Mouse (Mus musculus): ENCODE measurements at regions not wholly inside any gene's neighbourhood (a gene's known extent, or its start where the extent isn't known, plus 50 kb on each side); places are given as distances from the start of the nearest gene placed in this dataset.

DNA sequence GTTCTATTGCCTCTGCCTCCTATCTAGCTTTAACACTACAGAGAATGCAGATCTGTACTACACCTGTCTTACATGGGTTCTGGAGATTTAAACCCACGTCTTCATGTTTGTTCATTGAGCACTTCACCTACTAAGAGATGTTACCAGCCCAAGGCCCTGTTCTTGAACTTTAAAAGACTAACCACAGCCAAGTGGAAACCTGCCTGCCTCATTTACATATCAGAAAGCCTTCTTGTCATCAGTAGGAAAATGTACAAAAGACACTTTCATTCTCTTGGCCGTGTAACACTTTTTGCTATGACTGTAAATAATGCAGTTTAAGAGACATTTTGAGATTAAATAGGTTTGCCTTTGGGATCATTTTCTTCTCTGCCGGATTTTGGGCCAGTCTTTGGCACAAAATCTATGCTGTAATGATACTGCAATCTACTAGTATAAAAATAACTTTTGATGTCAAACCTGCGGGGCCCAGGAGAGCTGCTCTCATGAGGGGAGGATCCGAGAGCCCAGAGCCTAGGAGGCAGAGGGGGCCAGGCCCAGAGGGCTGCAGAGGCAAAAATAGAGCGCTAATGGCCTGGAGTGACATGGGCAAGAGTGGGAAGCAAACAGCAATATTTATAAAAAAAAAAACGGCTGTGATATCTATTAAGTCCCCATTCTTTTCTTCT is 318.4 kb upstream of the Myo3a start:
- no peak for DNase-seq (ENCODE audit: low read depth, low spot score)

- DNase-seq (ENCODE audit: low read depth, low spot score), result peak; percentile 72
These were observed 317.8 kb upstream of the Myo3a start for GRCm38 (mm10) chr2:21909481-21909966.

- peak; percentile 73 for DNase-seq (ENCODE audit: low read depth, low spot score)
These were observed 309.3 kb upstream of the Myo3a start for GRCm38 (mm10) chr2:21917804-21918690.

DNA sequence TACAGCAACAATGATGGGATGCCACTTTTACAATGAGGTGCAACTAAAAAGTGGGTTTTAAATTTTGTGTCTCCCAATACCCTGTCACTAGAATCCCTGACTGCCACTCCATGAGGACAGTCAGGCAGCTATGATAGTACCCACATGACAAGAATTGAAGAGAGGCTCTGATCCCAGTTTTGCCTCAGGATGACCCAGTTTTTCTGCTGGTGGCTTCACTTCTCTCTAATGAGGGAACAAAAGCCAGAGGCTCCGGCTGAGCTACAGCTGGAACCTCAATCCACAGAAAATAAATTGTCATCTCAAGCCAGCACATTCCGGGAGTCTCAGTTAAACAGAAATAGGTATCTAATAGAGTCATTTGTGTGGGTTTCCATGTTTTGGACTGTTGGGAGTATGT is 308.2 kb upstream of the Myo3a start:
- DNase-seq (ENCODE audit: low read depth, low spot score), result no peak

DNA sequence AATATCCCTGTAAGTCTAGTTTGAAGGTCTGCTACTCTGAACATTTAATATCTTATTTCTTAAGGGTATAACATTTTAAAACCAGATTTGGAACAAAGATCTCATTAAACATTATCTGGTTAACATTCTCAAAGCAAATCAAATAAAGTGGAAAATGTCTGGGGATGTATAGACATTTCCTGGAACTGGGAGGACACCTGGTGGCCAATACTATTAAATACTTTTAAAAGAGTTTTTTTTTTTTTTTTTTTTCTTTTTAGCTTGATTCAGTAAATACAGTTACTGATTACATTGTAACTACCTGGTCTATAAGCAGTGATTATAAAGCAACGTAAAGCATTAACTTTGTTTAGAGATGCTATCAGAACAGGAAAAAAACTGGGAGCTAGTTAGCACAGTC is 299.6 kb upstream of the Myo3a start:
- peak; percentile 6 for DNase-seq (ENCODE audit: low read depth, low spot score)

DNA sequence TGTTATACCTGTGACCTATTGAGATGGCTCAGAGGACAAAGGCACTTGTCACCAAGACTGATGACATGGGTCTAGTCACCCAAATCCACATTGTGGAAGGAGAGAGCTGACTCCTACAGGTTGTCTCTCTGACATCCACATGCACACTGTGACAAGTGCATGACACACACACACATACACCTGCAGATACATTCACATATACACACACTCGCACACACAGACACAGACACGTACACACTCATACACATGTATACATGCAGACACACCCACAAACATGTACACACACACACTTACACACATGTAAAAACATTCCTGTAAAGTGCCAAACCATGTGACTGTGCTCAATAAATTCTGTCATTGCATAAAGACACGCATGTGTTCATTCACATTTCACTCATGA is 287.3 kb upstream of the Myo3a start:
- no peak for DNase-seq (ENCODE audit: low read depth, low spot score)

DNA sequence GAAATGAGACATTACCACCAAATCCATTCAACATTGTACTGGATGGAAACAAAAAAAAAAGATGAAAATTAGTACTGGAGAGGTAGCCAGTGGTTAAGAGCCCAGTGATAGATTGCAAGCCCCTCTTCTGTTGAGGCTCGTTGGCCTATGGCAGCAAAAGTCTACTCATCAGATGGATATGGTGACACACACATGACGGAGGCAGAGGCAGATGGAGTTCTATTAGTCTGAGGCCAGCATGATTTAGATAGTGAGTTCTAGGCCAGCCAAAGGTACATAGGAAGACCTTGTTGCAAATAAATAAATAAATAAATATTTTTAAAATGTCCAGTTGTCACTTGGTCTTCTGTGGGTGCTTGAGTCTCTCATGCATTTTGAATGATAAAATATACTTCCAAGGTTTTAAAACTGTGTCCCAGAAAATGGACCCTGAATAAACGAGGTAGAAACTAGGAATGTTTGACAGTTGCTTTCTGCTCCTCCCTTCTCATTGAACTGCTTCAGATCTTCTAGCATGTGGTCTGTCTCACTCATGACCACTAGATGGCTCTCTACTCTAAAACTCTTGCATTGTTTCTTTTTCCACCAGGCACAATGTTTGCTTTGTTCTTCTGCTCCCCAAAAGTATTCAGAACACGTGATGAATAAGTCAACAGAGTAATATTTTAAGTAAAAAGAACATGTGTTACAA is 286.4 kb upstream of the Myo3a start:
- DNase-seq (ENCODE audit: low read depth, low spot score), result peak; percentile 61

GRCm38 (mm10) chr2:21941488-21942000 is 285.8 kb upstream of the Myo3a start:
- no peak for DNase-seq (ENCODE audit: low read depth, low spot score)

DNA sequence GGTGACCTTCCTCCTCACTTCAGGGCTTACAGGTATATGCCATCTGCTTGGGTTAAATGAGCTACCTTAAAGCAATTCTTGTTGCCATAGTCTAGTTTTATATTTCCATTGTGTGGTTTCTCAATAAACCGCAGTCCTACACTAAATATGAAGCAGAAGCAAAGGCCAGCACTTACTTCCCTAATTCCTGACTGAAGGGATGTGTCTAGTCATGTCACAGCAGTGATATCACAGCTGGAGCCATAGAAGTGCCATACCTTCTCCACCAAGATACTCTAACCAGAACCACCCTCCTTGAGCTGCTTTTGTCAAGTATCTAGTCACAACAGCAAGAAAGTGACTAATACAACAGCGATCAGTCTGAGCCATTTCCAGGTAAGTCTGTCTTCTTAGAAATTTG is 283.6 kb upstream of the Myo3a start:
- DNase-seq (ENCODE audit: low read depth, low spot score), result no peak

DNA sequence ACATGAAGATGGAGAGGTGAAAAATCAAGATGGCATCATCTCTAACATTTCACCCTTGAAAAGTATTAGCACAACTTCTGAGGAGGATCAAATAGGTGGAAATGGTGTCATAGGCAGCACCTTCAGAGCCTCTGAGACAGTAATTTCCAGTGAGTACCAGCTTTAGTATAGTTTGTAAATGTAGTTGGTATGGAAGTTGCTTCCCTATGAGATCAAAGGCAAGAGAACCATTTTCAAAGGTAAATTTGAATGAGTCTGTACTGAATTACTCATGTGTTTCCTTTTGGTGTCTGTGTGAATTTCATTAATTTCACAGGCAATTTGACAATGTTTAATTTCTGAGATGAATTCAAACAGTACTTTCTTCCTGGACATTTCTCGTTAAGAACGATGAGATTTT is 280.8 kb upstream of the Myo3a start:
- DNase-seq (ENCODE audit: low read depth, low spot score), result no peak

- DNase-seq (ENCODE audit: low read depth, low spot score), result no peak
These were observed 276.0 kb upstream of the Myo3a start for GRCm38 (mm10) chr2:21951279-21951678.

DNA sequence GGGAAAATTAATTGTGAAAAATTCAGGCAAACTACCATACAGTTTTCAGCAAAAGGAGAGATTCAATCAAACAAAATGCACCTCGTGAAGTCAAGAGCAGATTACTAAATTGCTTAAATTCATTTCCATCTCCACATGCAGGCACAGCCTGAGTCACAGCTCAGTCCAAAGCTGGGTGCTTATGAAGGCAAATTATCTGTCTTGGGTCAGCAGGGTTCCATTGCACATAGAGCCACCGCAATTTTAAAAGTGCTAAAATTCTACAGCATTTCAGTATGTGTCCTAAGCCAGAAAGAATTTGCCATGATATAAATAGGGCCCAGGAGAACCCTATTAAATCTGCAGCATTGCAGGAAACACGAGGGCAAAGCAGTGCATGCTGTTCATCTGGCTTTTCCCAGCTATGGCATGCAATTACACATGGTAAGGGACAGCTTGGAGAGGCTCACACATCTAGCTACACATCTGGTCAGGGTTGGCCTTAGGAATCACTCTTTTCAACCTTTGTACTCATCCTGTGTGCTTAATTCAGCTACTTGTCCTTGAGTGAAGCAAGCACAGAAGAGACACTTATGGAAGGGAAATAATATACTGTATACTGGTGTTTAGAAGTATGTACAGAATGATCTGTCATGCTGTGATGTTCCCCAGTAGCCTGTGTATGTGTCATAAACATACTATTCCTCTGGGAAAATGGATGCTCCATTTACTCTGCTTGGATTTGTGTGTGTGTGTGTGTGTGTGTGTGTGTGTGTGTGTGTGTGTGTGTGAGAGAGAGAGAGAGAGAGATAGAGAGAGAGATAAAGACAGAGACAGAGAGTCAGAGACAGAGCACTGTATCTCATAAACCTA is 271.0 kb upstream of the Myo3a start:
- no peak for DNase-seq (ENCODE audit: low read depth, low spot score)

DNA sequence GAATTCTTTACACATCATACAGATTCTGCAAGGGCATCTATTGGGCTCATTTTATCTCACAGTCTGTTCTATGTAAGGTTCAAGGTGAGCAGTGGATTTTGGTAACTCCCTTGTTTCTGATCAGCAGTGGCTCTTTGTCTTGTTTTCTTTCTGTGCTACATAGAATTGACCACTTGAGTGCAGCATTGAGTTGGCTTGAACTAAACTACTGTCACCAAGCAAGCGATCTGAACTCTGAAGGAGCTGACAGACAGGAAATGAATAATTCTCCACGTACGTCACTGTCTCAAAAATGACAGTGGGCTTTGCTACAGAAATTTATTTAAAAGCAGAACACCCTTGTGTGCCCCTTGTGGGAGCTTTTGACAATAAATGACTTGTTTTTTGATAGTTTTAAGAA is 268.9 kb upstream of the Myo3a start:
- DNase-seq (ENCODE audit: low read depth, low spot score), result peak; percentile 71

- DNase-seq (ENCODE audit: low read depth, low spot score), result no peak
These were observed 268.5 kb upstream of the Myo3a start for GRCm38 (mm10) chr2:21958802-21959201.

DNA sequence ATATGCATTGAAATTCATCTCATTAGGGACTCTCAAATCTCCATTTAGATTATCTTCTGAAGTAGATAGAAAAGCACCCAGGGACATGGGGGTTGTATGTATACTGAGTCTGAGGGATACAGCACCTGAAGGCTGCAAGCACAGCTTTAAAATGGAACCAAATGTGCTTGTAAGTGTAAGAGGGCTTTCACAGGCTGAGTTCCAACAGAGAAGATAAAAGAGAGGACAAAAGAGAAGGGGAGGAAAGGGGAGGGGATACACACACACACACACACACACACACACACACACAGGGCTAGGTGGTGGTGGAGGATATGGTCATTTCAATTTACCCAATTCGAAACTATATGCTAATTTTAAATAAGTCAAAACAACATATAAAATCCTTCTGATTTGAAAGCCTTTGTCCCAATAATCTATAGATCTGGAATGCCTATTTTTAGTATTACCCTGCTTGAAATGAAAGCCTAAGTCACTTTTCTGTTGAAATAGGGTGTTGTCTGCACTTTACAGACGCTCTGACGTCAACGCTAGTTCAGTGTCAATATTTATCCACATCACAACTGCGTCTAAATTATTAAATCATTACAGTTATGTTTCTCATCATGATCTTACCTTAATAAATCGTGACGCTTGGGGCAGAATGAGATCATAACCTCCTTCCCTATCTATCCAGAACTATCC is 263.8 kb upstream of the Myo3a start:
- no peak for DNase-seq (ENCODE audit: low read depth, low spot score)

GRCm38 (mm10) chr2:21964027-21964605 is 263.2 kb upstream of the Myo3a start:
- peak; percentile 44 for DNase-seq (ENCODE audit: low read depth, low spot score)

DNA sequence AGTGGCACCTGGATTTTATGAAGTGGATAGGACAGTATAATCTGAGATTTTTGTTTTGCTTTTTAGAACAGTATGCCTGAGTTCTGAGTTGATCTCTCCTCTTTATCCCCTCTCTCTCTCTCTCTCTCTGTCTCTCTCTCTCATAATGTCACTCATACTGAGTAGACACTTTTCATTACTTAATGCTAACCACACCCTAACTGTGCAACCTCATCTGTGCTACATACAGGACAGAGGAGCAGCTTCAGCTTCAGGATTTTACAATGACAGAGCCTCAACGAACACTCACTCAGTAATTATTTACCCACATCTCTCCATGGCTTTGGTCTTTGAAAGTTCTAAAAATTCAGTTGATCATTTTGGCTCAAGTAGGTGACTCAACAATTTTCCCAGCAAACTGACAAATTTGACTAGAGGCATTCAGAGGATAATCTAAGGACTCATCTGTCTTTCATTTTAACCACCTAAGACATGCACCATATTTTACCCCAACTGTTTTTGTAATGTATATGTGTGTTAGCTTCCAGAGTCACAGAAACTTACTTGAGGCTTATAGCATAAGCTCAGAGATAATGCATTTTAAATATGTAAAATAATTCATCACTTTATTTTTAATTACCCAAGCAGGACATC is 256.4 kb upstream of the Myo3a start:
- DNase-seq (ENCODE audit: low read depth, low spot score), result no peak

- no peak for DNase-seq (ENCODE audit: low read depth, low spot score)
These were observed 252.7 kb upstream of the Myo3a start for GRCm38 (mm10) chr2:21974599-21974998.

DNA sequence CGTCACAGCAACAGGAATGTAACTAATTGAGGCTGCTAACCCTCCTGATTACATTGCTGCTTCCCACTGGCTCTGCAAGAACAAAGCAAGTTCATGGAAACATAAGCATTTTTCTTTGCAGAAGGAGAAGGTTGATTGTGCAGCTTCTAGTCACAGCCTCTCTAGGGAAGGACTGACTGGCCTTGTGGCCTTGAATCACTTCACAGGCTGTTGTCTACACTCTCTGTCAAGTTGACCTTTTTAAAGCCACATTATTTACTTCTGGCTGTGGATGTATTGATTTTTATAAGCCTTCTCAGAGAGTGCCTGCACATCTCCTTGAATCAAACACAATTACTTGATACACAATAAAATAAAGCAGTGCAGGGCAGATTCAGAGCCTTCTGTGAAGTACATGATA is 251.8 kb upstream of the Myo3a start:
- DNase-seq (ENCODE audit: low read depth, low spot score), result no peak

DNA sequence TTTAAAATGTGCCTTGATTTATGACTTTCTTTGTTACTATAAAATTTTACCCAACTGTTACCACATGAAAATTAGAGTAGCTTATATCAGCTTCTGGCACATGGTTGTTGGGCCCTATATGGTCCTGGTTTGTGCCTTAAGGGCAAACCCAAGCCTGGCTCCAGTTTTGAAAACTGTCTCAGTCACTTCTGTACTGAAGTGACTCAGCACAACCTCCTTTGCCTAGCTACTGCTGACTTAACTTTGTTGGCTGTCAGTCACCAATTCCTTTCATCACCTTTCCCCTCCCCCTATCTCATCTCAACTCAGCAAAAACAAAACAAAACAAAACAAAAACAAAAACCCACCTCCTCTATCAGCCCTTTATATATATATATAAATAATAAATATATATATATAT is 251.0 kb upstream of the Myo3a start:
- peak; percentile 22 for DNase-seq (ENCODE audit: low read depth, low spot score)

Data from ZHBTc4 (cell line).